Mouse (Mus musculus): Measurements from ENCODE around the gene Igfals. TPM values are rescaled to one million over a fixed set of nuclear protein-coding genes. Genes with fewer than 3 reads are reported as not detected.
A peak's percentile ranks its signal among the peaks of the same experiment; 100 is the strongest.

The Igfals gene
- polyA plus RNA-seq, 1 experiment from 2014 or later, result 0.08 TPM

DNA sequence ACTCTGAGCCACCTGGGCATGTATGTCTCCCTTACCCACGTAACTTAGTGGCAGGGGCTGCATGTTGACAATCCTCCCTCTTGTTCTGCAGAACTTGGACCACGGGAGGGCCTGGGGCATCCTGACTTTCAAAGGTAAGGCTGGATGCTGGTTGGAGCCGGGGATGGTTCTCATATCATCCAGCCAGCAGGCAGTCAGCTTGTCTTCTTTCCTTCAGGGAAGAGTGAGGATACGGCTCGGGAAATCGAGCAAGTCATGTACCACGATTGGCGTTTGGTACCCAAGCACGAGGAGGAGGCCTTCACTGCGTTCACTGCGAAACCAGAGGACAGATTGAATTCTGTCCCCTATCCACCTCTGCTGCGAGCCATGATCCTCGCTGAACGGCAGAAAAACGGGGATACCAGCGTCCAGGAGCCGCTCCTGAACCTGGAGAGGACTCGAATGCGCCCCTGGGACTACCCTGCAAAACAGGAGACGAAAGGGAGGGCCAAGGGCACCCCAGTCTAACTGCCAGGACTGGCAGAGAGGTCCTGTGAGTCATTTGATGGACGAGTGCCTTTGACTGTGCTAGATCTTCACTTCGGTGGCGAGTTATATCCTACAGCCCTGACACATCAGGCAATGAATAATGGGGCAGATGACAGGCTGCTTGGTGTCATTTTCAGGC lies 29.9 kb downstream of the Igfals start:
- 0 out of 2 replicates have a peak, but pooled peaks have one; percentile 1 for ATAC-seq (ENCODE audit: low FRiP score)

DNA sequence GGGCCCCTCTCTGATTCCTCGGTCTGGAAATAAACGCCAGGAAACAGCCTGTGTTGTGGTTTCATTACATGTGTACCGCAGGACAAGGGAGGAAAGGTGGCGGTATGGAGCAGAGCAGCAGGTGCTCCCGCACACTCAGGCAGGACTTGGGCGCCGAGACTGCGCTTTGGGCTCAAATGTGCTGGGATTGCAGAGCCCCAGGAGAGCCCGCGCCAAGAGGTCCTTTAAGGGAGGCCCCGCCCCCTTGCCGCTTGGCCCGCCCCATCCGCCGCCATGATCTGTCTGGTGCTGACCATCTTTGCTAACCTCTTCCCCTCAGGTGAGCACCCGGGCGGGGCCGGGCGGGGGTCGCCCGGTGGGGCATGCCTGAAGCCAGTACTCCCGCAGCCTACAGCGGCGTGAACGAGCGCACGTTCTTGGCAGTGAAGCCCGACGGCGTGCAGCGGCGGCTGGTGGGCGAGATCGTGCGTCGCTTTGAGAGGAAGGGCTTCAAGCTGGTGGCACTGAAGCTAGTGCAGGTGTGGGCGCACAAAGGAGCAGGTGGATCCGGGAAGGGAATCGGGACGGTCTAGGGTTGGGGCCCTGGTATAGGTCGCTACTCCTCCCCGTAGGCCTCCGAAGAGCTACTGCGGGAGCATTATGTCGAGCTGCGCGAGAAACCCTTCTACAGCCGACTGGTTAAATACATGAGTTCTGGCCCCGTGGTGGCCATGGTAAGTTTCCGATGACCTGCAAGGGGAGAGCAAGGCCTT lies 30.6 kb downstream of the Igfals start, which contains the start of gene Nme3:
TSS of gene Nme3 (plus strand) at position 260 of the 752 bp plus-strand sequence.
- peak; percentile 75 for ATAC-seq (ENCODE audit: low FRiP score)
- H3K4me1 ChIP-seq (ENCODE audit: control insufficient read depth, insufficient read depth, low read length), result peaks cover 25% of the 10 kb centered on the region
- H3K27me3 ChIP-seq (ENCODE audit: control insufficient read depth, insufficient read depth, low read length), result no peaks in the 10 kb centered on the region
- H3K36me3 ChIP-seq (ENCODE audit: control insufficient read depth, insufficient read depth, low read length), result peaks cover 33% of the 10 kb centered on the region
- peak within 1 kb of the TSS; percentile 90 for H3K4me3 ChIP-seq (ENCODE audit: low read depth, low read length)
- peak within 1 kb of the TSS; percentile 56 for H3K27ac ChIP-seq (ENCODE audit: low read depth, low read length)
- DNase-seq (ENCODE audit: low spot score, missing footprints), result peak; percentile 94
- H3K9me3 ChIP-seq (ENCODE audit: control insufficient read depth, low read length), result no peaks in the 10 kb centered on the region
- peak within 1 kb of the TSS; percentile 70 for H3K4me2 ChIP-seq
- peak within 1 kb of the TSS; percentile 90 for H3K9ac ChIP-seq (ENCODE audit: low read length)
- WGBS, result 2% methylated on average over 47 of the region's 50 CpGs

More for the DNA sequence above, 29.9 kb downstream of the Igfals start:
- peak; percentile 92 for DNase-seq (ENCODE audit: low spot score, missing footprints)
- H3K36me3 ChIP-seq (ENCODE audit: control insufficient read depth, insufficient read depth, low read length), result peaks cover 35% of the 10 kb centered on the region
- H3K4me2 ChIP-seq, result peak overlapping the region; percentile 70
- WGBS, result 12% methylated on average over 23 of the region's 23 CpGs
- no peak overlapping the region for H3K27ac ChIP-seq (ENCODE audit: low read depth, low read length)
- H3K9ac ChIP-seq (ENCODE audit: low read length), result peak overlapping the region; percentile 90
- no peaks in the 10 kb centered on the region for H3K27me3 ChIP-seq (ENCODE audit: control insufficient read depth, insufficient read depth, low read length)
- H3K4me1 ChIP-seq (ENCODE audit: control insufficient read depth, insufficient read depth, low read length), result peaks cover 25% of the 10 kb centered on the region
- peak overlapping the region; percentile 90 for H3K4me3 ChIP-seq (ENCODE audit: low read depth, low read length)
- H3K9me3 ChIP-seq (ENCODE audit: control insufficient read depth, low read length), result no peaks in the 10 kb centered on the region

DNA sequence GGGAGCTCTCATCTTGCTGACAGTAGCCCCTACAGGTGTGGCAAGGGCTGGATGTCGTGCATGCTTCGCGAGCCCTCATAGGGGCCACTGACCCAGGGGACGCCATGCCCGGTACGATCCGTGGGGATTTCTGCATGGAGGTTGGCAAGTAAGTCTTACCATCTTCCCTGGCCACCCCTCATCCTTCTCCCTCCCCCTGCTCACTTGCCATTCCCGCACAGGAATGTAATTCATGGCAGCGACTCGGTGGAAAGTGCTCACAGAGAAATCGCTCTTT lies 31.1 kb downstream of the Igfals start:
- H3K4me2 ChIP-seq, result peak overlapping the region; percentile 70
- no peaks in the 10 kb centered on the region for H3K27me3 ChIP-seq (ENCODE audit: control insufficient read depth, insufficient read depth, low read length)
- H3K27ac ChIP-seq (ENCODE audit: low read depth, low read length), result no peak overlapping the region
- H3K4me1 ChIP-seq (ENCODE audit: control insufficient read depth, insufficient read depth, low read length), result peaks cover 25% of the 10 kb centered on the region
- DNase-seq (ENCODE audit: low spot score, missing footprints) (peak; percentile 87), ATAC-seq (ENCODE audit: low FRiP score) (no peak)
- peak overlapping the region; percentile 90 for H3K9ac ChIP-seq (ENCODE audit: low read length)
- H3K4me3 ChIP-seq (ENCODE audit: low read depth, low read length), result peak overlapping the region; percentile 90
- no peaks in the 10 kb centered on the region for H3K9me3 ChIP-seq (ENCODE audit: control insufficient read depth, low read length)
- WGBS, result 50% methylated on average over 11 of the region's 11 CpGs
- peaks cover 34% of the 10 kb centered on the region for H3K36me3 ChIP-seq (ENCODE audit: control insufficient read depth, insufficient read depth, low read length)

DNA sequence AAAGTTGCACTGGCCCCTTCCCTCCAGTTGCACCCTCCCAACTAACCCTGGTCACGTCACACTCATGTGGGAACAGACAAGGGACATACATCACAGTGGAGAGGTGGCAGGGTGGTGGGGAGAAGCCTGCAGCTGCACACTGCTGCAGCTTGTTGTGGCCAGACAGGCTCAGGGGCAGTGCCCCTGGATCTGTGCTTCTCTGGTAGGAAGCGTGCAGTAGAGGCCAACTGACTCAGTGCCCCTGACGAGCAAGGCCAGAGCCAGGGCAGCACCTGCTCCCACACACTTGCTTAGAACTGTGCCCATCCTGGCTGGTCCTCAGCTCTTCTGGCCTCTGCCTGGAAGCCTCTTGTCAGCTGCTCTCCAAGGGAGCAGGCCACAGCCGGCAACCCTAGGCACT lies 31.8 kb downstream of the Igfals start:
- ATAC-seq (ENCODE audit: low FRiP score) (no peak), DNase-seq (ENCODE audit: low spot score, missing footprints) (peak; percentile 83)
- H3K27ac ChIP-seq (ENCODE audit: low read depth, low read length), result no peak overlapping the region
- H3K9me3 ChIP-seq (ENCODE audit: control insufficient read depth, low read length), result no peaks in the 10 kb centered on the region
- H3K9ac ChIP-seq (ENCODE audit: low read length), result 0 out of 2 replicates have a peak overlapping the region, but pooled peaks have one; percentile 90
- no peaks in the 10 kb centered on the region for H3K27me3 ChIP-seq (ENCODE audit: control insufficient read depth, insufficient read depth, low read length)
- WGBS, result 85% methylated on average over 4 of the region's 4 CpGs
- peak overlapping the region; percentile 90; the same call in 1 of the 2 replicates for H3K4me3 ChIP-seq (ENCODE audit: low read depth, low read length)
- peak overlapping the region; percentile 70; the same call in 1 of the 2 replicates for H3K4me2 ChIP-seq
- peaks cover 33% of the 10 kb centered on the region for H3K36me3 ChIP-seq (ENCODE audit: control insufficient read depth, insufficient read depth, low read length)
- H3K4me1 ChIP-seq (ENCODE audit: control insufficient read depth, insufficient read depth, low read length), result peaks cover 25% of the 10 kb centered on the region

DNA sequence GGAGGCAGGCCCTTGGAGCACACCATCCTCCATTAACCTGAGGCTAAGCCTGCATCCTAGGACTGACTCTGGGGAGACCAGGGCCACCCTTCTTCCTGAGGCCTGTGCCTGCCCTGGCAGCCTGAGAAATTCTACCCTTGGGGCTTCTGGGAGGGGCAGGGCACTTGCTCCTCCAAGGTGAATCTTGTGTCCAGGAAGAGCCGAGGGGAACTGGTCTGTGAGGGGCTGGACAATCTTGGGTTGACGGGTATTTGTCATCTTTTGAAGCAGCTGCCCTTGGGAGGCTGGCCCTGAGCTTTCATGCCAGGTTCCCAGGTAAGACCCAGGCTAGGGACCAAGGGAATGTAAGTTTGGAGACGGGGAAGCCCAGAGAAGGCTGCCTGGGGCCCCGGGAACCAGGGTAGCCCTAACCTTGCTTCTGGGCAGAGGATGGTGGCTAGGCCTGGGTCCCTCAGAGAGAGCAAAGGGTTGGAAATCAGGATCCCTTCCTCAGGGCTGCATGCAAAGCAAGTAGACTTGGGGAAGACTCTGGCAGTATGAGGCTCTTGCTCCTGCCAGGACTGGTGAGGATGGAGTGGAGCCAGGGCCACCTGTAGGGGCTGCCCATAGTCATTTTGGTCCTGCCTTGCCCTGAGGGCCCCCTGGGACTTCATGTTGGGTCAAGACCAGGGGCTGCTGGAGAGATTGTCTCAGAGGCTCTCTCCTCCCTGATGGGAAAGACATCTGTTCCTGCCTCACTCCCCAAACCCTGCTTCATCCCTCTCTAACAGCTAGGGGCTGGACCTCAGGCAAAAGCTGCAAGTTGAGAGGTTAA lies 32.5 kb downstream of the Igfals start:
- Histone ChIP-seq H3K4me1 (ENCODE audit: control insufficient read depth, insufficient read depth, low read length) (peaks cover 25% of the 10 kb centered on the region), H3K36me3 (ENCODE audit: control insufficient read depth, insufficient read depth, low read length) (peaks cover 35% of the 10 kb centered on the region), H3K27ac (ENCODE audit: low read depth, low read length) (no peak overlapping the region), H3K27me3 (ENCODE audit: control insufficient read depth, insufficient read depth, low read length) (no peaks in the 10 kb centered on the region), H3K9me3 (ENCODE audit: control insufficient read depth, low read length) (no peaks in the 10 kb centered on the region), H3K4me3 (ENCODE audit: low read depth, low read length) (no peak overlapping the region), H3K4me2 (no peak overlapping the region), H3K9ac (ENCODE audit: low read length) (no peak overlapping the region)
- 78% methylated on average over 4 of the region's 4 CpGs for WGBS
- ATAC-seq (ENCODE audit: low FRiP score), result no peak
- no peak for DNase-seq (ENCODE audit: low spot score, missing footprints)

DNA sequence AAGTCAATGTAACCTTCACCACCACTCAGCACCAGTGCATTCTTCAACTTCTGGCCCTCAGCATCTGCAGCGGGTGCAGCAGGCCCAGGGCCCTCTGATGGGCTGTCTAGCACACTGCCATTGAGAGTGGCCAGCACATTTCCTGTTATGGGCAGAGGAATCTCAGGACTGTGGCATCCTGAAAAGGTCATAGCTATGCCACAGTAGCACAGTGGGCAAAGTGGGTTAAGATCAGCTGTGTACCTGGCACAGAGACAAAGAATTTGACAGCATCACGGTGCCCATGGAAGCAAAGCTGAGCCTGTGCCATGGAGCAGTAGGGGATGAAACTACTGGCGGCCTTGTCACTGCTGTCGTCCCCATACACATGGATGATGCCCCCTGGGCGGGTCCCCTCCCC lies 33.4 kb downstream of the Igfals start:
- no peak overlapping the region for H3K4me2 ChIP-seq
- no peaks in the 10 kb centered on the region for H3K9me3 ChIP-seq (ENCODE audit: control insufficient read depth, low read length)
- no peak overlapping the region for H3K27ac ChIP-seq (ENCODE audit: low read depth, low read length)
- peaks cover 20% of the 10 kb centered on the region for H3K4me1 ChIP-seq (ENCODE audit: control insufficient read depth, insufficient read depth, low read length)
- H3K27me3 ChIP-seq (ENCODE audit: control insufficient read depth, insufficient read depth, low read length), result no peaks in the 10 kb centered on the region
- no peak overlapping the region for H3K9ac ChIP-seq (ENCODE audit: low read length)
- DNase-seq (ENCODE audit: low spot score, missing footprints) (no peak), ATAC-seq (ENCODE audit: low FRiP score) (no peak)
- H3K36me3 ChIP-seq (ENCODE audit: control insufficient read depth, insufficient read depth, low read length), result peaks cover 38% of the 10 kb centered on the region
- 90% methylated on average over 5 of the region's 5 CpGs for WGBS
- no peak overlapping the region for H3K4me3 ChIP-seq (ENCODE audit: low read depth, low read length)

DNA sequence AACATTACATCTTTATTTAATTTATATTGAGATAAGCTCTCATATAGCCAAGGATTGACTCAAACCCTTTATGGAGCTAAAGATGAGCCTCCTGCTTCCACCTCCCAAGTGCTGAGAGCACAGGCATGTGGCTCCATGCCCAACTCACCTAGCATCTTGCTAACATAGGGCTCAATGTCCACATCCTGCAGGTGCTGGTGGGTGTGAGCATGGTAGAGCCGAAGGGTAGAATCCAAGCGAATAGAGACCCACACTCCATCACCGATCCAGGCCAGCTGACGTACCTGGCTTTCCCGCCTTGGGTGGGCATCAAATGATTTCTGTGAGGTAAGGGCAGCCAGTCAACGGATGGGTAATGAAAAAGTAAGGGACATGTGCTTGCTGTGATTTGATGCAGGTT lies 34.2 kb downstream of the Igfals start:
- DNase-seq (ENCODE audit: low spot score, missing footprints) (no peak), ATAC-seq (ENCODE audit: low FRiP score) (no peak)
- H3K4me1 ChIP-seq (ENCODE audit: control insufficient read depth, insufficient read depth, low read length), result peaks cover 17% of the 10 kb centered on the region
- no peaks in the 10 kb centered on the region for H3K27me3 ChIP-seq (ENCODE audit: control insufficient read depth, insufficient read depth, low read length)
- H3K4me2 ChIP-seq, result no peak overlapping the region
- H3K4me3 ChIP-seq (ENCODE audit: low read depth, low read length), result no peak overlapping the region
- no peaks in the 10 kb centered on the region for H3K9me3 ChIP-seq (ENCODE audit: control insufficient read depth, low read length)
- WGBS, result 94% methylated on average over 6 of the region's 6 CpGs
- H3K27ac ChIP-seq (ENCODE audit: low read depth, low read length), result no peak overlapping the region
- no peak overlapping the region for H3K9ac ChIP-seq (ENCODE audit: low read length)
- H3K36me3 ChIP-seq (ENCODE audit: control insufficient read depth, insufficient read depth, low read length), result peaks cover 40% of the 10 kb centered on the region

DNA sequence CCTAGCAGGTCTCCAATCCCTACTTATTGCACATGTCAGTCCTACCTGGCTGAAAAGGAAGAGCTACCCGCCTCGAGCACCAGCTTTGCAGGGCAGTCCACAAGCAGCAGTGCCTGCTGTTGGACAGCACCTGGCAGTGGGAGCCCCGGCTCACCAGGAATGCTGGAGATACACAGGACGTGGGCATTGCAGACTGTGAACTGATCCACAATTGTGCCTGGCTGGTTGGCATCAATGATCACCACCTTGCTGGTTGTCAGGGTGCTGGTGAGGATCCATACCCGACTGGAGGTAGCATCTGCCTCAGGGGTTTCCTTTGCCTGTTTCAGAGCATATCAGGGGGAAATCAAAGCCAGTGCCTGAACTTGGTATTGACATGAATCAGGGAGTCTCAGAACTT lies 36.3 kb downstream of the Igfals start:
- Histone ChIP-seq H3K9me3 (ENCODE audit: control insufficient read depth, low read length) (no peaks in the 10 kb centered on the region), H3K4me3 (ENCODE audit: low read depth, low read length) (no peak overlapping the region), H3K4me2 (no peak overlapping the region), H3K9ac (ENCODE audit: low read length) (no peak overlapping the region), H3K4me1 (ENCODE audit: control insufficient read depth, insufficient read depth, low read length) (peaks cover 4% of the 10 kb centered on the region), H3K36me3 (ENCODE audit: control insufficient read depth, insufficient read depth, low read length) (peaks cover 46% of the 10 kb centered on the region), H3K27ac (ENCODE audit: low read depth, low read length) (no peak overlapping the region), H3K27me3 (ENCODE audit: control insufficient read depth, insufficient read depth, low read length) (no peaks in the 10 kb centered on the region)
- no peak for ATAC-seq (ENCODE audit: low FRiP score)
- WGBS, result 89% methylated on average over 5 of the region's 5 CpGs
- DNase-seq (ENCODE audit: low spot score, missing footprints), result no peak

Measured in midbrain, embryonic 11.5 days (tissue).